Mouse (Mus musculus): Measurements from ENCODE around the gene Gm5475. TPM values are rescaled to one million over a fixed set of nuclear protein-coding genes. Genes with fewer than 3 reads are reported as not detected.
A peak's percentile ranks its signal among the peaks of the same experiment; 100 is the strongest.

Gene Gm5475
- polyA plus RNA-seq, 1 experiment from 2014 or later: 0.10 TPM

- Histone ChIP-seq H3K9me3 (ENCODE audit: control insufficient read depth, low read length) (no peaks in the 10 kb centered on the region), H3K4me1 (replicated peaks; ENCODE audit: control insufficient read depth, insufficient read depth, low read length) (peaks cover 35% of the 10 kb centered on the region), H3K27ac (ENCODE audit: low read depth, low read length) (no peak overlapping the region), H3K27me3 (replicated peaks; ENCODE audit: control insufficient read depth, insufficient read depth, low read length) (no peaks in the 10 kb centered on the region), H3K9ac (ENCODE audit: low read depth, low read length) (no peak overlapping the region), H3K36me3 (ENCODE audit: control insufficient read depth, insufficient read depth, low read length) (peaks cover 13% of the 10 kb centered on the region), H3K4me3 (ENCODE audit: low read depth, low read length) (no peak overlapping the region), H3K4me2 (no peak overlapping the region)
- 82% methylated on average over 9 of the region's 9 CpGs for WGBS
- DNase-seq (ENCODE audit: low spot score): no peak
- no peak for ATAC-seq (replicated peaks; ENCODE audit: low FRiP score)
These were observed 33.1 kb upstream of the Gm5475 start for GRCm38 (mm10) chr15:100388886-100389285.

GRCm38 (mm10) chr15:100391066-100391465 lies 30.9 kb upstream of the Gm5475 start:
- H3K9me3 ChIP-seq (ENCODE audit: control insufficient read depth, low read length): no peaks in the 10 kb centered on the region
- peaks cover 35% of the 10 kb centered on the region for H3K4me1 ChIP-seq (replicated peaks; ENCODE audit: control insufficient read depth, insufficient read depth, low read length)
- no peak overlapping the region for H3K9ac ChIP-seq (ENCODE audit: low read depth, low read length)
- peak overlapping the region; percentile 42 for H3K4me2 ChIP-seq
- H3K27me3 ChIP-seq (replicated peaks; ENCODE audit: control insufficient read depth, insufficient read depth, low read length): no peaks in the 10 kb centered on the region
- peak; percentile 47 for ATAC-seq (replicated peaks; ENCODE audit: low FRiP score)
- no peak overlapping the region for H3K4me3 ChIP-seq (ENCODE audit: low read depth, low read length)
- no peak for DNase-seq (ENCODE audit: low spot score)
- WGBS: 54% methylated on average over 7 of the region's 7 CpGs
- peaks cover 25% of the 10 kb centered on the region for H3K36me3 ChIP-seq (ENCODE audit: control insufficient read depth, insufficient read depth, low read length)
- peak overlapping the region; percentile 76 for H3K27ac ChIP-seq (ENCODE audit: low read depth, low read length)

- H3K4me1 ChIP-seq (replicated peaks; ENCODE audit: control insufficient read depth, insufficient read depth, low read length): peaks cover 35% of the 10 kb centered on the region
- no peaks in the 10 kb centered on the region for H3K27me3 ChIP-seq (replicated peaks; ENCODE audit: control insufficient read depth, insufficient read depth, low read length)
- 0 out of 2 replicates have a peak overlapping the region, but pooled peaks have one; percentile 42 for H3K9ac ChIP-seq (ENCODE audit: low read depth, low read length)
- H3K9me3 ChIP-seq (ENCODE audit: control insufficient read depth, low read length): no peaks in the 10 kb centered on the region
- DNase-seq (ENCODE audit: low spot score): no peak
- peak overlapping the region; percentile 76 for H3K27ac ChIP-seq (ENCODE audit: low read depth, low read length)
- peak overlapping the region; percentile 46 for H3K4me2 ChIP-seq
- peak; percentile 89 for ATAC-seq (replicated peaks; ENCODE audit: low FRiP score)
- peaks cover 30% of the 10 kb centered on the region for H3K36me3 ChIP-seq (ENCODE audit: control insufficient read depth, insufficient read depth, low read length)
- 51% methylated on average over 7 of the region's 7 CpGs for WGBS
- no peak overlapping the region for H3K4me3 ChIP-seq (ENCODE audit: low read depth, low read length)
These were observed 30.3 kb upstream of the Gm5475 start for GRCm38 (mm10) chr15:100391599-100391998.

- no peaks in the 10 kb centered on the region for H3K27me3 ChIP-seq (replicated peaks; ENCODE audit: control insufficient read depth, insufficient read depth, low read length)
- ATAC-seq (replicated peaks; ENCODE audit: low FRiP score) (no peak), DNase-seq (ENCODE audit: low spot score) (no peak)
- no peak overlapping the region for H3K4me3 ChIP-seq (ENCODE audit: low read depth, low read length)
- H3K27ac ChIP-seq (ENCODE audit: low read depth, low read length): no peak overlapping the region
- no peak overlapping the region for H3K9ac ChIP-seq (ENCODE audit: low read depth, low read length)
- H3K36me3 ChIP-seq (ENCODE audit: control insufficient read depth, insufficient read depth, low read length): peaks cover 42% of the 10 kb centered on the region
- 89% methylated on average over 11 of the region's 11 CpGs for WGBS
- H3K9me3 ChIP-seq (ENCODE audit: control insufficient read depth, low read length): no peaks in the 10 kb centered on the region
- H3K4me2 ChIP-seq: no peak overlapping the region
- peaks cover 35% of the 10 kb centered on the region for H3K4me1 ChIP-seq (replicated peaks; ENCODE audit: control insufficient read depth, insufficient read depth, low read length)
These were observed 28.9 kb upstream of the Gm5475 start for GRCm38 (mm10) chr15:100393016-100393415.

GRCm38 (mm10) chr15:100395561-100395960 lies 26.4 kb upstream of the Gm5475 start:
- H3K27ac ChIP-seq (ENCODE audit: low read depth, low read length): no peak overlapping the region
- 95% methylated on average over 3 of the region's 3 CpGs for WGBS

GRCm38 (mm10) chr15:100400592-100401250 lies 21.2 kb upstream of the Gm5475 start:
- Histone ChIP-seq H3K36me3 (ENCODE audit: control insufficient read depth, insufficient read depth, low read length) (peaks cover 84% of the 10 kb centered on the region), H3K4me1 (replicated peaks; ENCODE audit: control insufficient read depth, insufficient read depth, low read length) (peaks cover 9% of the 10 kb centered on the region), H3K4me2 (no peak overlapping the region), H3K9ac (ENCODE audit: low read depth, low read length) (no peak overlapping the region), H3K4me3 (ENCODE audit: low read depth, low read length) (no peak overlapping the region), H3K27ac (ENCODE audit: low read depth, low read length) (no peak overlapping the region), H3K27me3 (replicated peaks; ENCODE audit: control insufficient read depth, insufficient read depth, low read length) (no peaks in the 10 kb centered on the region), H3K9me3 (ENCODE audit: control insufficient read depth, low read length) (no peaks in the 10 kb centered on the region)
- DNase-seq (ENCODE audit: low spot score): no peak
- no peak for ATAC-seq (replicated peaks; ENCODE audit: low FRiP score)
- WGBS: 84% methylated on average over 16 of the region's 16 CpGs

More at GRCm38 (mm10) chr15:100395561-100395960, 26.4 kb upstream of the Gm5475 start:
- ATAC-seq (replicated peaks; ENCODE audit: low FRiP score) (no peak), DNase-seq (ENCODE audit: low spot score) (no peak)
- H3K9me3 ChIP-seq (ENCODE audit: control insufficient read depth, low read length): no peaks in the 10 kb centered on the region
- no peak overlapping the region for H3K4me3 ChIP-seq (ENCODE audit: low read depth, low read length)
- peaks cover 26% of the 10 kb centered on the region for H3K4me1 ChIP-seq (replicated peaks; ENCODE audit: control insufficient read depth, insufficient read depth, low read length)
- H3K4me2 ChIP-seq: no peak overlapping the region
- H3K9ac ChIP-seq (ENCODE audit: low read depth, low read length): no peak overlapping the region
- peaks cover 66% of the 10 kb centered on the region for H3K36me3 ChIP-seq (ENCODE audit: control insufficient read depth, insufficient read depth, low read length)
- no peaks in the 10 kb centered on the region for H3K27me3 ChIP-seq (replicated peaks; ENCODE audit: control insufficient read depth, insufficient read depth, low read length)

GRCm38 (mm10) chr15:100401811-100402210 lies 20.1 kb upstream of the Gm5475 start:
- WGBS: 97% methylated on average over 4 of the region's 4 CpGs
- Histone ChIP-seq H3K9me3 (ENCODE audit: control insufficient read depth, low read length) (no peaks in the 10 kb centered on the region), H3K36me3 (ENCODE audit: control insufficient read depth, insufficient read depth, low read length) (peaks cover 76% of the 10 kb centered on the region), H3K27ac (ENCODE audit: low read depth, low read length) (no peak overlapping the region), H3K9ac (ENCODE audit: low read depth, low read length) (no peak overlapping the region), H3K4me3 (ENCODE audit: low read depth, low read length) (no peak overlapping the region), H3K27me3 (replicated peaks; ENCODE audit: control insufficient read depth, insufficient read depth, low read length) (no peaks in the 10 kb centered on the region), H3K4me2 (no peak overlapping the region), H3K4me1 (replicated peaks; ENCODE audit: control insufficient read depth, insufficient read depth, low read length) (peaks cover 13% of the 10 kb centered on the region)
- no peak for DNase-seq (ENCODE audit: low spot score)
- no peak for ATAC-seq (replicated peaks; ENCODE audit: low FRiP score)

- 84% methylated on average over 14 of the region's 14 CpGs for WGBS
- peaks cover 13% of the 10 kb centered on the region for H3K4me1 ChIP-seq (replicated peaks; ENCODE audit: control insufficient read depth, insufficient read depth, low read length)
- no peaks in the 10 kb centered on the region for H3K9me3 ChIP-seq (ENCODE audit: control insufficient read depth, low read length)
- no peak overlapping the region for H3K4me2 ChIP-seq
- no peak for DNase-seq (ENCODE audit: low spot score)
- H3K9ac ChIP-seq (ENCODE audit: low read depth, low read length): no peak overlapping the region
- no peak overlapping the region for H3K4me3 ChIP-seq (ENCODE audit: low read depth, low read length)
- no peaks in the 10 kb centered on the region for H3K27me3 ChIP-seq (replicated peaks; ENCODE audit: control insufficient read depth, insufficient read depth, low read length)
- no peak for ATAC-seq (replicated peaks; ENCODE audit: low FRiP score)
- H3K27ac ChIP-seq (ENCODE audit: low read depth, low read length): no peak overlapping the region
- peaks cover 72% of the 10 kb centered on the region for H3K36me3 ChIP-seq (ENCODE audit: control insufficient read depth, insufficient read depth, low read length)
These were observed 19.6 kb upstream of the Gm5475 start for GRCm38 (mm10) chr15:100402347-100402746.

GRCm38 (mm10) chr15:100402798-100403197 lies 19.1 kb upstream of the Gm5475 start:
- no peak overlapping the region for H3K9ac ChIP-seq (ENCODE audit: low read depth, low read length)
- no peak overlapping the region for H3K27ac ChIP-seq (ENCODE audit: low read depth, low read length)
- no peaks in the 10 kb centered on the region for H3K27me3 ChIP-seq (replicated peaks; ENCODE audit: control insufficient read depth, insufficient read depth, low read length)
- 74% methylated on average over 4 of the region's 4 CpGs for whole genome bisulfite sequencing
- H3K4me2 ChIP-seq: no peak overlapping the region
- peaks cover 13% of the 10 kb centered on the region for H3K4me1 ChIP-seq (replicated peaks; ENCODE audit: control insufficient read depth, insufficient read depth, low read length)
- peaks cover 68% of the 10 kb centered on the region for H3K36me3 ChIP-seq (ENCODE audit: control insufficient read depth, insufficient read depth, low read length)
- ATAC-seq (replicated peaks; ENCODE audit: low FRiP score) (no peak), DNase-seq (ENCODE audit: low spot score) (no peak)
- no peak overlapping the region for H3K4me3 ChIP-seq (ENCODE audit: low read depth, low read length)
- no peaks in the 10 kb centered on the region for H3K9me3 ChIP-seq (ENCODE audit: control insufficient read depth, low read length)

Measured in liver, embryonic 11.5 days (tissue).